Mouse (Mus musculus): ENCODE results near the gene Tcp10c. TPM values are rescaled to one million over a fixed set of nuclear protein-coding genes. Genes with fewer than 3 reads are reported as not detected.
"Not testable (repeated sequence)": the region's sequence is repeated elsewhere in the genome, so short reads cannot be mapped to it uniquely, and the experiment has no call there.

The Tcp10c gene
- polyA plus RNA-seq, 1 experiment: not detected

DNA sequence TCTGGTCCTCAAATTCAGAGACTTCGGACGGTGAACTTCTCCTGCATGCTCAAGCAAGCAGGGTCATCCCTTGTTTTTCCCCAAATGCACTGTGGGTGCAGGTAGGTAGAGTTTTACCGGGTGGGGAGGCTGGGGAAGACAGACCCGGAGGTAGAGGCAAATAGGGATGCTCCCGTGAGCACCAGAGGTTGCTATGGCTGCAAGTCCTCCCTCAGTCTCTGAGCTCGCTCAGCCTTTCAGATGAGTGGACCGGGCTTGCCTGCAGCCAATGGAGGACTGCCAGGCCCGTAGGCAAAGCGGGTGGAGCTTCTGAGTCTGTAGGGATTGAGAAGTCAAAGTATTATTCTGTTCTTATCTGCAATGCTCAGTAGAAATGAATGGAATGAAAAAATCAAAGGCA is 9.8 kb downstream of the Tcp10c start:
- H3K4me3 ChIP-seq (ENCODE audit: insufficient read depth, low read length); H3K4me1 ChIP-seq (ENCODE audit: control insufficient read depth, insufficient read depth, low read length); H3K27ac ChIP-seq (ENCODE audit: insufficient read depth, low read depth, low read length): not testable (repeated sequence)

DNA sequence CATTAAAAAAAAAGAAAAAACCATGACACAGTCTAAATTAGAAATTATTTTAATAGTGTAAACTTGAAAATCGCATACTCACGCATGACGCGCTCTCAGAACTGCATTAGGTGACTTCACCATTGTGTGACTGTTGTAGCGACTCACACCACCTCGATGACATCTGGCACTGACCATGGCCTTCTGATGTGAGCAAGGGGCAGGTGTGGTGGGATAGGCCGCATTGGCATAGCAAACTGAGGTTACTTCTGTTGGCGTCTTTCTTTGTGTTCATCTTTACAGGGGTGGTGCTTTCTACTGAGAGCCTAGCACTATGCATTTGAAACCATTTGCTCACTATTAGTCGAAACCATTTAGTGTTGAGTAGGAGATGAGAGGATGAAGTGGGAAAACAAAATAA is 12.8 kb downstream of the Tcp10c start:
- not testable (repeated sequence) for H3K4me1 ChIP-seq (ENCODE audit: control insufficient read depth, insufficient read depth, low read length); H3K4me3 ChIP-seq (ENCODE audit: insufficient read depth, low read length); H3K27ac ChIP-seq (ENCODE audit: insufficient read depth, low read depth, low read length)

DNA sequence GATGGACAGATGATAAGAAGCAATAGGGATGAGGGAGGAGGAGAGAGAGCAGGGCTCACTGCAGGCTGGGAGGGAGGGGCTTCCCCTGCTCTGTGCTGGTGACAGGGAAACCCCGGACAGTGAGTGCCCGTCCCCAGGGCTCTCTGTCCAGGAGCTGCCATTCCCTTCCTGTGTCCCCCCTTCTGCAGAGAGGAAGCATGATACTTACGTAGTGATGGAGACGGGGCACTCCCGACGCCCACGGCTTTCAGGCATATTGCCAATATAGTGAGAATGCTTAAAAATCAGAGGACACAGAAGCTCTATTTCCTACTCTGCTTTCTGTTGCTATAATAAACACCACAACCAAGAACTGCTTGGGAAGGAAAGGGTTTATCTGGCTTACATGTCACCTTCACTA is 14.3 kb downstream of the Tcp10c start:
- H3K4me3 ChIP-seq (ENCODE audit: insufficient read depth, low read length); H3K27ac ChIP-seq (ENCODE audit: insufficient read depth, low read depth, low read length); H3K4me1 ChIP-seq (ENCODE audit: control insufficient read depth, insufficient read depth, low read length): not testable (repeated sequence)

DNA sequence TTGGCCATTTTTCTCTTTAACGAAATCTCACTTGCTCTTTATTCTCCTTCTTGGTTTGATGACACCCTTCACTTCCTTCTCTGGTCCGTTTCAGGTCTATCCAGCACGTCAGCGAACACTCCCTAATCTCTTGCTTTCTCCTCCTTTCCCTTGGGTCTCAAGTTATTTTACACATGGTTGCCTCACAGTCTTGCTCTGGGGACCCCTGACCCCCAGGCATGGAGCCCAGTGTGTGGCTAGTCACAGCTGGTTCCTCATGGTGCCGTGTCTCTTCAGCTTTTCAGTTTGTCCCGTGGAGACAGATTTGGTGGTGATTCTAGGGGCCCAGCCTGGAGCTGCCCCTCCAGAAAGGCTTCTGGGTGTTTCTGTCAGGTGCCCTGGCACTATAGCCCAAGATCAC is 16.4 kb downstream of the Tcp10c start:
- H3K4me3 ChIP-seq (ENCODE audit: insufficient read depth, low read length); H3K4me1 ChIP-seq (ENCODE audit: control insufficient read depth, insufficient read depth, low read length); H3K27ac ChIP-seq (ENCODE audit: insufficient read depth, low read depth, low read length): not testable (repeated sequence)

DNA sequence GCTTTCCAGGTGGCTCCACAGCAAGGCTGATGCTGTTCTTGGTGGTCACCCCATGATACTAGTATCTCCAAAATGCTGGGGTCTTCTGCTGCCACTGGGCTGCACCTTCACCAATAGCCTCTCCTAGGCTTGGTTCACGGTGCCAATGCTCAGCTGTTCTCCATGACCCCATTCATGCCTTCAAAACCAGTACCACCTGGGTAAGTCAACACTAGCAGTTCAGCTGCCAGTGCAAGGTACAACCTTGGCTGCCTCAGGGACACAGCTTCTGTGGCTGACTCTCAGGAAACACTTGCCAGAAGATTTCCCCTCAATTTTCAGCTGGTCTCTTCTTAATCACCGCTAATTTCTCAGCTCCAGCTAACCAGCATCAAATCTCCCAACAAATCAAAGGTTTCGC is 24.0 kb downstream of the Tcp10c start:
- H3K4me1 ChIP-seq (ENCODE audit: control insufficient read depth, insufficient read depth, low read length); H3K27ac ChIP-seq (ENCODE audit: insufficient read depth, low read depth, low read length); H3K4me3 ChIP-seq (ENCODE audit: insufficient read depth, low read length): not testable (repeated sequence)

DNA sequence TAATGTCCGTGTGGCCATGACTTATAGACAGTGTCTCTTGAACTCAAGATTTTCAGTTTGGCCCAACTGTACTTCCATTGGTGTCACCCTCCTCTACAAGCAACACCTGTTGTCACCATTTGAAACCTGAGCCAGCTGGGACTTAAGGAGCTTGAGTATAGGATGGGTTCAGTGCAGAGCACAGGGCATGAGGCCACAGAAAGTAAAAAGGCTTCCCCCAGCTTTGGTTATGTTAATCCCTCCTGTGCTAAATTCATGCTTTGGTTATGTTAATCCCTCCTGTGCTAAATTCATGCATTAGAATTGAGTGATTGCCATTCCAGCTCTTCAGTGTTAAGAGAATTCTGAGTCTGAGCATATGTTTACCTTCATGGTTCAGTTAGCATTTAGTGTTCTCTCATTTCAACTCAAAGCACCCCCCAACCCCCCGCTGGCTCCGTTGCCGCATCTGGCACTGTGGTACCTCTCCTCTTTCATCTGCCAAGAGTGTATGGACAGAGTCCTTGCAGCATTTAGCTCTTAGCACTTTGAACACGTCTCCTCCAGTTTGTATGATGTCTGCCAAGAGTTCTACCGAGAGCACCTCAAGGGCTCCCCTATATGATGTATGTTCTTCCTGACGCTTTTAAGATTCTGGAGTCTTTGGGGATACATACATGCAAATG is 25.7 kb downstream of the Tcp10c start:
- not testable (repeated sequence) for H3K4me3 ChIP-seq (ENCODE audit: insufficient read depth, low read length); H3K4me1 ChIP-seq (ENCODE audit: control insufficient read depth, insufficient read depth, low read length); H3K27ac ChIP-seq (ENCODE audit: insufficient read depth, low read depth, low read length)

DNA sequence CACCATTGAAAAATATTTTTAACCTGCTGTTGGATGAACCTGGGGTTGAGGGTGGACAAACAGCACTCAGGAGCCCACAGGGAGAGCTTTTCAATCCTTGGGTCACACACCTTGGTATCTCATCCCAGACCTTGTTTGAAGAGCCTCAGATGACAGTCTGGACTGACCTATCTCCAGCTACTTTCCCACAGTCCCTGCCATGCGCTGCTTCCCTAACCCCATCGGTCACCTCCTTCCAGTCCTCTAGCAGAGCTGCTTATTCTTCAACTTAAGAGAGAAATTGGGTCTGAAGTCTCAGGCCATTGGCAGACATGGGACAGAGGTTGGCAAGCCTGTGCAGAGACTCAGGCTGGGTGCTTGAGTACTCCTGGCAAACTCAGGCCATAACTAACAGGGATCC is 26.9 kb downstream of the Tcp10c start:
- not testable (repeated sequence) for H3K4me1 ChIP-seq (ENCODE audit: control insufficient read depth, insufficient read depth, low read length); H3K27ac ChIP-seq (ENCODE audit: insufficient read depth, low read depth, low read length); H3K4me3 ChIP-seq (ENCODE audit: insufficient read depth, low read length)

DNA sequence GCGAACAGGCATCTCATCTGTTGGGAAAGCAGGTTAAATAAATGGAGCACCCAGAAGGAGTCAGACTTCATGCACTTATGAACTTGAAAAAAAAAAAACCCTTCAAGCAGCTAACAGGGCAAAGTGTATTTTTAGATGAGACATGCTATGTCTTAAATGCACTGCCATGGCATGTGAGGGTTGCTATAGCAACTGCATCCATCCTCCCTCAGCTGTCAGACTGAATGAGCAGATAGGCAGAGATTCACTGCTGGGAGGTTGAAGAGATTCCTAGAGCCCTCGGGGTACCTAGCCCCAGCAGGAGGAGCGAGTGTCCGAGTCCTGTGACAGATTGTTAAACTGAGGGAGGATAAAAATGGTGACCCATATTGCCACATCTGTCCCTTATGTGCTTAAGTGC is 36.6 kb downstream of the Tcp10c start:
- H3K4me3 ChIP-seq (ENCODE audit: insufficient read depth, low read length); H3K4me1 ChIP-seq (ENCODE audit: control insufficient read depth, insufficient read depth, low read length); H3K27ac ChIP-seq (ENCODE audit: insufficient read depth, low read depth, low read length): not testable (repeated sequence)

DNA sequence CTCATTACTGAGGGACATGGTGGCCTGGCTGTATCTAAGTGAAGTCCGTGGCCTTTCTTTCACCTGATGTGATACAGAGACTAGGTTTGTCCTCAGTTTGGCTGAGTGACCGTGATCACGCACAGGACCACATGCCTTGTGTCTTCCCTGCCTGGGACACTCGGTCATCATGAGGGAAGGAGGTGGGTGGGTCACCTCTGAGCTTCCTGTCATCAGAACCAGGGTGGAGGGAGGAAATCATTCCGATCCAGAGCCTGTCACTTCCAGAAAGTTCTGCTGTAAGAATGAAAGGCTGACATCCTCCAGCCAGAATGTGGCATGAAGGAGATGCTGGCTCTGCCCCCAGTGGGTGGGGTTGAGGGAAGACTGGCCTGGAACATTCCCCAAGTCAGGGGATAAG is 45.6 kb downstream of the Tcp10c start:
- H3K4me3 ChIP-seq (ENCODE audit: insufficient read depth, low read length); H3K27ac ChIP-seq (ENCODE audit: insufficient read depth, low read depth, low read length); H3K4me1 ChIP-seq (ENCODE audit: control insufficient read depth, insufficient read depth, low read length): not testable (repeated sequence)

DNA sequence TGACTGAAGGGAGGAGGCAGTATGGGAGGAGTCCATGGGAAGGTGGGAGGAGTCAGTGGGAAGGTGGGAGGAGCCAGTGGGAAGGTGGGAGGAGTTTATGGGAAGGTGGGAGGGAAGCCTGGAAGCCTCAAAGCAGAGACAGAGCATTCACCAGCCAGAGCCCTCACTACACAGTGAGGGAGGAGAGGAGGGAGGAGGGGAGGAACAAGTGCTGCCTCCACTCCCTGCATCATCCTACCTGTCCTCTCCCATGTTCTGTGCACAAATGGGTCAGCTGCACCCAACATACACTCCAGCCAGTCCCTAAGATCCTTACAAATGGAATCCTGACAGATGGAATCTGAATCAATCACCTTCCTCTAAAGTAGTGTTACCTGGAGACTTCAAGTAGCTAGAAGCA is 47.7 kb downstream of the Tcp10c start:
- H3K4me1 ChIP-seq (ENCODE audit: control insufficient read depth, insufficient read depth, low read length); H3K4me3 ChIP-seq (ENCODE audit: insufficient read depth, low read length); H3K27ac ChIP-seq (ENCODE audit: insufficient read depth, low read depth, low read length): not testable (repeated sequence)

DNA sequence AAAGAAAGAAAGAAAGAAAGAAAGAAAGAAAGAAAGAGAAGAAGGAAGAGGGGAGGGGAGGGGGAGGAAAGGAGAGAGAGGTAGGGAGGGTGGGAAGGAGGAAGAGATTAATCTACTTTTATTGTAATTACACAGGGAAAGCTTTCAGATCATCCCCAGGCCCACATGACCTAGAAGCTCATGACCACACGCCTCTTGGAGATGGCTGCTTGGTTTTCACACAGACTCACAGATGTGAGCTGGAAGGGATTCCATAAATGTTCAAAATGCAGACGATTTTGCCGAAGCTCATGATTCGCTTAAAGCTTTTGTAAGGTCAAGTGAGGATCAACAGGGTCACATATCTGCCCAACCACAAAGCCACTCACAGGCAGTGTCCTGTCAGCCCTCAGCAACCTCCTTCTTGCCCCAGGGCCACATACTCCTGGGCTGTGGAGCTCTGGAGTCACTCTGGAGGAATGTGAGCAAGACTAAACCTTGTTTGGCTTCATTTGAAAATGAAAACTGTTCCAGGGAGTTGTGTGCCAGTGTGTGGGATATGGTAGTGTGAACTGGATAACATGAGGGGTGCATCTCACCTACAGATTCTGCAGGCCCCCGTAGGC is 49.3 kb downstream of the Tcp10c start:
- H3K27ac ChIP-seq (ENCODE audit: insufficient read depth, low read depth, low read length); H3K4me3 ChIP-seq (ENCODE audit: insufficient read depth, low read length); H3K4me1 ChIP-seq (ENCODE audit: control insufficient read depth, insufficient read depth, low read length): not testable (repeated sequence)

DNA sequence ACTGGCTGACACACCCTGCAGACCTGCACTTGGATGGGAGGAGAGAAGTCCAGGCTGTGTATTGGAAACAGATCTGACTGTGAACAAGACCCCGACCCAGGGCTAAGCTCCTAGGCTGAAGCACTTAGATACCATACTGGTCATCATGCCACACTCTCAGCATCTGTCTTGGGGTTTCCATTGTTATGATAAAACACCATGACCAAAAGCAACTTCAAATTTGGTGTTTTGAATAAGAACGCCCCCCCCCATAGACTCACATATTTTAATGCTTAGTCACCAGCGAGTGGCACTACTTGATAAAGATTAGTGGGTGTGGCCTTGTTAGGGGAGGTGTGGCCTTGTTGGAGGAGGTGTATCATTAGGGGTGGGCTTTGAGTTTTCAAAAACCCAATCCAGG is 51.7 kb downstream of the Tcp10c start:
- not testable (repeated sequence) for H3K4me1 ChIP-seq (ENCODE audit: control insufficient read depth, insufficient read depth, low read length); H3K4me3 ChIP-seq (ENCODE audit: insufficient read depth, low read length); H3K27ac ChIP-seq (ENCODE audit: insufficient read depth, low read depth, low read length)

DNA sequence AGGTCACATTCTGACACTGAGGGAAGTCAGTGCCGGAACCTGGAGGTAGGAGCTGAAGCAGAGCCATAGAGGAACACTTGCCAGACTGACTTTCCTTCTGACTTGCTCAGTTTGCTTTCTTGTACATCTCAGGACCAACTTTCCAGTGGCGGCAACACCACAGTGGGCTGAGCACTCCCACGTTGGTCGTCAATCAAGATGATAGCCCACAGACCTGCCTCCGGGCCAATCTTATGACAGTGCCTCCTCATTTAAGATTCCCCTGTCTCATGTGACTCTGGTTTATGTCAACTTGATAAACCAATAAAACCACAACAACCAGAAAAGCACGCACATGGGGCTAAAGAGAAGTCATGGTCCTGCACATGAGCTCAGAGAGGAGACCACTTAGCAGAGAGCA is 52.3 kb downstream of the Tcp10c start:
- not testable (repeated sequence) for H3K4me3 ChIP-seq (ENCODE audit: insufficient read depth, low read length); H3K4me1 ChIP-seq (ENCODE audit: control insufficient read depth, insufficient read depth, low read length); H3K27ac ChIP-seq (ENCODE audit: insufficient read depth, low read depth, low read length)

DNA sequence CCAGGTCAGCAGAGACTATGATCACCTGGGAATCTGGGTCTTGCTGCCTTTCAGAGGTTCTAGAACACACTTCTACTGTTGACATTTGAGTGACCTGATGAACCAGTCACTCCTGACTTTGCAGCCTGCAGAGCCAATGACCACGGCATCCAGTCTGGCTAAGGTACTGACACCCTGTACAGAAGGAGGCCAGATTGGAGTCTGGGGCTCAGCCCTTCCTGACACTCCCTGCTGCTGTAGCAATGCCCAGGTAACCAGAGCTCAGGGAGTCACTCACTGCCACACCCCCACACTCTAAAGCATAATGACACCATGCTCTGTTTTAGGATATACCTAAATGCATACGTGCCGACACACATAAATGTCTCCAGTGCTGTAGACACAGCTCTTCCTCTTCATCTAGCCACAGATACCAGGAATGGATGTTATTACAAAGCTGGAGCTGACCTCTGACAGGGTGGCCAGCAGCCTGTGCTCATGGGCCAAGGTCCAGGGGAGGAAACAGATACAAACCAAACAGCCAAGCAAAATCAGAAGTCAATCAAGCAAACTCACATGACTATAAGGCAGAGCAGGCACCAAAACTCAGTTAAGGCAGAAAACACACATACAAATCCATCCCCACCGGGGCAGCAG is 53.4 kb downstream of the Tcp10c start:
- not testable (repeated sequence) for H3K27ac ChIP-seq (ENCODE audit: insufficient read depth, low read depth, low read length)

DNA sequence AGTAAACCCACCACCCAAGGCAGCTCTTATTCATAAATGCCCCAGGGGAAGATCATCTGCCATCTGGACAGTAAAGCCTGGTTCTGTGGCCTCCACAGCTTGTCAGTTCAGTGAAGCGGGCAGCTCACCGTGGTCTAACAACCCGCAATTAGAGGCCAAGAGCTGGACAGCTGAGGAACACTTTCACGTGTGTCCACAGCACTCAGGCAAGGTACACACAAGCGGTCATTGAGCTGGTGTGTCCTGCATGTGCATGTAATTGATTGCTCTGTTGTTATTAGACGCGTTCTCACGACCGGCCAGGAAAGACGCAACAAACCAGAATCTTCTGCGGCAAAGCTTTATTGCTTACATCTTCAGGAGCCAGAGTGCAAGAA is 53.9 kb downstream of the Tcp10c start:
- not testable (repeated sequence) for H3K4me3 ChIP-seq (ENCODE audit: insufficient read depth, low read length); H3K27ac ChIP-seq (ENCODE audit: insufficient read depth, low read depth, low read length); H3K4me1 ChIP-seq (ENCODE audit: control insufficient read depth, insufficient read depth, low read length)

More for the DNA sequence above, 53.4 kb downstream of the Tcp10c start:
- not testable (repeated sequence) for H3K4me3 ChIP-seq (ENCODE audit: insufficient read depth, low read length); H3K4me1 ChIP-seq (ENCODE audit: control insufficient read depth, insufficient read depth, low read length)

DNA sequence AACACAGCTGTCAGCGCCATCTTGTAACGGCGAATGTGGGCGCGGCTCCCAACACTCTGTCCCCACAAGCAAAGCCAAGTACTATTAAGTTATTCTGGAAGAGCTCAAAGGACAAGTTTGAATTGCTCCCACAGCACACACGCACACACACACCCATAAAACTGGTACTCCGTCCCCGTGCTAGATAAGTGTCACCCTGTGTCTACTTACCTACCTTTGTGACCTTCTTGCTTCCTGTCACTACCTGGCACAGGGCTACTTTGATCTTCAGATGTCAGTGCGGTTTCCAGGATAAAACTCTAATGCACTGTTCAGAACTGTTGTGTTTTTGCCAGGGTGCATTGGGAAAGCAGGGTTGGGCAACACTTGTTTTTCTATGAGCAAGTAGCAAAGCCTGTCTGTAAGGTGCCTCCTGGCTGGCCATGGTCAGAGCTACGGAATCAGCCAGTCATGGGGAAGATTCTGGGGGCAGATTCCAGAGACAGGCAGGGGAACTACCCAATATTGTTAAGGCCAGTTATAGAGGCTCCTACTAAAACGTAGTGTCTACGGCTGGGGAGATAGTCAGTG is 66.7 kb downstream of the Tcp10c start:
- H3K27ac ChIP-seq (ENCODE audit: insufficient read depth, low read depth, low read length); H3K4me1 ChIP-seq (ENCODE audit: control insufficient read depth, insufficient read depth, low read length); H3K4me3 ChIP-seq (ENCODE audit: insufficient read depth, low read length): not testable (repeated sequence)

All from bone marrow macrophage, adult 2 months (primary cell).